Mouse (Mus musculus): ENCODE measurements around the gene Bcl9.

DNA sequence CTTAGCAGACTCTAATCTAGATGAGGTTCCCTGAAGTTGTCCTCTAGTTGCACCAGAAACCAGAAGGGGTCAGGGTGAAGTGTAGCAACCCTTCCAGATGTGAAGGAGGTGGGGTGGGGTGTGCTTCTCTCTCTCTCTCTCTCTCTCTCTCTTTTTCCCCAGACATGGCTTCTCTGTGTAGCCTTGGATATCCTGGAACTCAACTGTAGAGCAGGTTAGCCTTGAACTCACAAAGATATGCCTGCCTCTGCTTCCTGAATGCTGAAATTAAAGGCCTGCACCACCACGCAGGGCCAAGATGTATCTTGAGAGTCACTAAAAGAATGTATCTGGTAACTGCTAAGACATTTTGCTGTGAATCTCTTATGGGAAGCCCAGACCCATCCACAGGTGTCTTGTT lies 140.4 kb downstream of the Bcl9 start:
- TF ChIP-seq POLR2A (IDR thresholded peaks at IDR 0.05; ENCODE audit: insufficient read depth, low read depth, low read length) (no peak), CTCF (IDR thresholded peaks at IDR 0.05) (no peak)

Data from heart, adult 2 months (tissue).